In the genomic region with DNA sequence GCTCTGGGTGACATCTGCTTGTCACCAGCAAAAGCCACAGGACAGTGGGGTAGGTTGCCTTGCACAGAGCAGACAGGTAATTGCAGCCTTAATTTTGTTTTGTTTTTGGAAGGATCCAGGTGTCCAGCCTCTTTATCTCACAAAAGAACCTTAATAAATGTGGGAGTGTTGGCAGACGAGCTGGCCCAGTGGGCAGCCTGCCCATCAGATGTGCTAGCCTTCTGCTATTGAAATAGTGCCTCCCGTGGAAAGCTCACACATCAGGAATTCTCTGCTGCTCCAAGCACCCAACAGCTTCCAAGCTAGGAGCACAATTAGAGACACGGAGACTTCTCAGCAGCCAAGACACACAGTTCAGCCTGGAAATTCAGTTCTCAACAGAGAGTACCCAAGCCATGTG, we compare ENCODE assay signal across 14 mouse cellular contexts.
DNase-seq lines count a peak whose midpoint lies in the region; ATAC-seq and TF ChIP-seq lines count a peak whose summit lies in the region.
"Had no signal": no experiment of that assay in that cellular context is flagged by ENCODE, and none has a peak within 500 bp of the region (broad histone marks: within the 10 kb centered on the region; RNA-seq: fewer than 3 reads in every experiment).

No protein-coding gene starts in this region.

- no peaks in the 10 kb centered on the region for H3K9me3 ChIP-seq in hindbrain, postnatal 0 days (ENCODE audit: low read length)
- H3K9me3 ChIP-seq in hindbrain, embryonic 10.5 days: no peaks in the 10 kb centered on the region
- H3K9me3 ChIP-seq: embryonic facial prominence, embryonic 12.5 days; limb, embryonic 12.5 days had no signal

- no peak overlapping the region for H3K27ac ChIP-seq in hindbrain, postnatal 0 days
- no peak overlapping the region for H3K27ac ChIP-seq in hindbrain, embryonic 10.5 days
- H3K27ac ChIP-seq: embryonic facial prominence, embryonic 12.5 days; gastrocnemius, adult 2 months; limb, embryonic 12.5 days had no signal

- TF ChIP-seq CTCF in hindbrain, postnatal 0 days (IDR thresholded peaks at IDR 0.05; ENCODE audit: low read depth): no peak

- no peak overlapping the region for H3K4me3 ChIP-seq in hindbrain, postnatal 0 days (ENCODE audit: low read length)
- no peak overlapping the region for H3K4me3 ChIP-seq in hindbrain, embryonic 10.5 days
- H3K4me3 ChIP-seq: embryonic facial prominence, embryonic 12.5 days; gastrocnemius, adult 2 months; limb, embryonic 12.5 days; megakaryocyte, embryonic 14.5 days had no signal

- WGBS in hindbrain, postnatal 0 days: 41% methylated on average over 3 of the region's 3 CpGs
- 67% methylated on average over 3 of the region's 3 CpGs for WGBS in hindbrain, embryonic 10.5 days

- no peaks in the 10 kb centered on the region for H3K36me3 ChIP-seq in hindbrain, postnatal 0 days (ENCODE audit: insufficient read depth, low read length)
- no peaks in the 10 kb centered on the region for H3K36me3 ChIP-seq in hindbrain, embryonic 10.5 days
- H3K36me3 ChIP-seq: embryonic facial prominence, embryonic 12.5 days; limb, embryonic 12.5 days had no signal

- H3K27me3 ChIP-seq in hindbrain, postnatal 0 days (ENCODE audit: insufficient read depth, low read length): no peaks in the 10 kb centered on the region
- H3K27me3 ChIP-seq in hindbrain, embryonic 10.5 days (ENCODE audit: insufficient read depth, poor library complexity, severe bottlenecking): no peaks in the 10 kb centered on the region
- H3K27me3 ChIP-seq: embryonic facial prominence, embryonic 12.5 days; limb, embryonic 12.5 days; megakaryocyte, embryonic 14.5 days had no signal

- H3K4me2 ChIP-seq in hindbrain, postnatal 0 days (ENCODE audit: low read depth, low read length): no peak overlapping the region
- H3K4me2 ChIP-seq: embryonic facial prominence, embryonic 12.5 days; limb, embryonic 12.5 days had no signal

- no peak for ATAC-seq in hindbrain, postnatal 0 days
- ATAC-seq in monocyte, adult 5-6 weeks (replicated peaks; ENCODE audit: insufficient number of reproducible peaks, low FRiP score, low TSS enrichment, poor library complexity, severe bottlenecking): no peak
- ATAC-seq: Patski had no signal

- H3K9ac ChIP-seq in hindbrain, postnatal 0 days (replicated peaks; ENCODE audit: low read length): no peak overlapping the region
- H3K9ac ChIP-seq: embryonic facial prominence, embryonic 12.5 days; limb, embryonic 12.5 days had no signal

- H3K4me1 ChIP-seq in hindbrain, postnatal 0 days (ENCODE audit: insufficient read depth, low read length): no peaks in the 10 kb centered on the region
- no peaks in the 10 kb centered on the region for H3K4me1 ChIP-seq in hindbrain, embryonic 10.5 days (replicated peaks)
- H3K4me1 ChIP-seq: embryonic facial prominence, embryonic 12.5 days; limb, embryonic 12.5 days; megakaryocyte, embryonic 14.5 days had no signal

- peak; percentile 66 to 69 for DNase-seq in cerebellum, postnatal 10 days
- no peak for DNase-seq in cerebellum, adult 11-12 months
- DNase-seq in hindbrain, postnatal 0 days (ENCODE audit: low spot score): peak; percentile 40
- DNase-seq in hindbrain, embryonic 10.5 days (ENCODE audit: low spot score): no peak
- DNase-seq in adrenal gland, postnatal 25 days: peak; percentile 6
- DNase-seq in layer of hippocampus, adult 9-11 months: peak; percentile 9
- DNase-seq in natural killer cell, adult 2 months (ENCODE audit: low spot score in 2 of 2): no peak
- DNase-seq: gastrocnemius, adult 2 months; kidney, adult 18-20 months had no signal

Comparison
In these comparisons a context has a peak if more than half of its experiments do, and no peak if none do; other contexts are left out.
1. DNase-seq: peak in cerebellum, postnatal 10 days (2 of 2), hindbrain, postnatal 0 days (single experiment), adrenal gland, postnatal 25 days (single experiment) and layer of hippocampus, adult 9-11 months (single experiment); none in cerebellum, adult 11-12 months (single experiment), hindbrain, embryonic 10.5 days (single experiment) and natural killer cell, adult 2 months (0 of 2).